Mouse (Mus musculus) lung, adult 2 months (tissue): ENCODE measurements around the gene Pik3r6.

ENCODE experiments used
- CTCF ChIP-seq: fragments of 200-500 bp; IDR thresholded peaks from 2 replicates; pipeline ENCODE4 v1.5.1; 2011; ENCODE audit warnings: mild to moderate bottlenecking, low read length, control low read depth; ENCODE audit not compliant: insufficient read depth
- POLR2A ChIP-seq: fragments of 200-500 bp; IDR thresholded peaks from 2 replicates; pipeline ENCODE4 v1.6.1; 2011; ENCODE audit warnings: low read depth, mild to moderate bottlenecking, control low read depth, low read length, borderline replicate concordance; ENCODE audit errors: extremely low read depth

DNA sequence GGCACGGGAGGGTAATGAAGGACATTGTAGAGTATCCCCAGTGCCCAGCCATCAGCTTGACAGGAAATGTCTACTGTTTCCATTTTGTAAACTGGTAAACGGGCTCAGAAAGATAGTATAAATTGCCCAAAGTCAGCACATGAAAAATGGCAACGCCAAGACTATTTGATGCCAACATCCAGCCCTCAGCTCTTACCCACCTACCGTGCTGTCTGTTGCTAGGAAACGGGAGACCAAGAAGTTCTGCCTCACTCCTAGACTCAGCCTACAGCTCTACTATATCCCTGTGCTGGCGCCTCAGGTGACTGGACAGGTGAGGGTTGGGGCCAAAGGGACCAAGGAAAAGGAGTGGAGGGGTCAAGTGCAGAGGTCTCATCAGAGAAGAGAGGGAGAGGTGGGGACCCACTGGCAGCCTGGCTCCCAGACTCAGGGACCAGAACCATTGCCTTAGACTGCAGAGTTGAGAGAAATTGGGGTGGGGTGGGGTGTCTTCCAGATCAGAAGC lies 31.2 kb downstream of the Pik3r6 start:
- TF ChIP-seq POLR2A, result no peak
- no peak for TF ChIP-seq CTCF
